Mouse (Mus musculus): ENCODE measurements around the gene Csf2rb.

- TF ChIP-seq CTCF (IDR thresholded peaks at IDR 0.05; ENCODE audit: borderline replicate concordance, insufficient read depth, low read depth, low read length) (no peak), POLR2A (IDR thresholded peaks at IDR 0.05; ENCODE audit: borderline replicate concordance, insufficient read depth, low read length) (no peak)
These were observed 3.1 kb downstream of the Csf2rb start for GRCm38 (mm10) chr15:78328520-78329097.
